Mouse (Mus musculus) embryonic fibroblast, embryonic 13.5 days (primary cell): ENCODE measurements around the gene Jmjd1c.

ENCODE experiments used
- CTCF ChIP-seq: IDR thresholded peaks from 2 replicates; pipeline ENCODE4 v1.5.1; 2011; ENCODE audit warnings: mild to moderate bottlenecking, control low read depth, low read length, moderate library complexity, borderline replicate concordance; ENCODE audit not compliant: insufficient read depth
- POLR2A ChIP-seq: IDR thresholded peaks from 2 replicates; pipeline ENCODE4 v1.6.1; 2011; ENCODE audit warnings: low read depth, mild to moderate bottlenecking, control low read depth, low read length, moderate library complexity

DNA sequence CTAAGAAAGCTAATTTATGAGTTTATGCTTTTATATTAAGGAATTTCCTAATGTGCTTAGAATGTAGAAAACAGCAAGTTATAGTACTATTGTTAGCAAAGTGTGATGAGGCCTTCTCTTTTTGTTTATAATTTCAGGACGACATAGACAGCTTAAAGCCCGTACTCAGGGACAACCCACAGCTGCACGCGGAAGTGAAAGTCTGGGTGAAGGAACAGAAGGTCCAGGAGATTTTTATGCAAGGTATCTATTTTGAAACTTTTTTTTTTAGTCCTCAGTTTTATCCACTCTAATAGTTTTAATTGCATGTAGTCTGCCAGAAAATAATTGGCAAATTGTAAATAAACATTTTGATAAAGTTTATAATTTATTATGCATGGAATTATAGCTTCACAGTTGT lies 119.2 kb downstream of the Jmjd1c start:
- TF ChIP-seq CTCF (no peak), POLR2A (no peak)
